Mouse (Mus musculus) liver, embryonic 11.5 days (tissue): Measurements from ENCODE around the gene Lsm7. TPM values are rescaled to one million over a fixed set of nuclear protein-coding genes. Genes with fewer than 3 reads are reported as not detected.

Experiments
- ATAC-seq: fragments of 200-750 bp; cut with Nextera tagmentation; replicated peaks from 2 replicates; pipeline ENCODE4 v1.8.0; 2017; ENCODE audit warnings: moderate number of reproducible peaks, mild to moderate bottlenecking, moderate TSS enrichment, moderate library complexity; ENCODE audit not compliant: low FRiP score
- DNase-seq: peaks from one replicate; pipeline ENCODE4 v3.0.0-alpha.2; 2017; ENCODE audit warnings: low spot score
- H3K27ac ChIP-seq: fragments of 300-500 bp; sonication (generic); 2 replicates; pipeline ENCODE4 v1.5.1; 2014; ENCODE audit warnings: mild to moderate bottlenecking, low read depth, low read length, control low read depth
- H3K27me3 ChIP-seq: fragments of 300-500 bp; sonication (generic); replicated peaks from 2 replicates; pipeline ENCODE4 v1.6.1; 2014; ENCODE audit warnings: low read length, mixed read lengths; ENCODE audit not compliant: control insufficient read depth, insufficient read depth
- H3K36me3 ChIP-seq: fragments of 300-500 bp; sonication (generic); 2 replicates; pipeline ENCODE4 v1.6.1; 2014; ENCODE audit warnings: mild to moderate bottlenecking, low read length, moderate library complexity, mixed read lengths; ENCODE audit not compliant: control insufficient read depth, insufficient read depth
- H3K4me1 ChIP-seq: fragments of 300-500 bp; sonication (generic); replicated peaks from 2 replicates; pipeline ENCODE4 v1.6.1; 2014; ENCODE audit warnings: low read length, mixed read lengths; ENCODE audit not compliant: control insufficient read depth, insufficient read depth
- H3K4me2 ChIP-seq: fragments of 300-500 bp; sonication (generic); 2 replicates; pipeline ENCODE4 v1.6.1; 2014; ENCODE audit warnings: mild to moderate bottlenecking, control low read depth, moderate library complexity
- H3K4me3 ChIP-seq: fragments of 300-500 bp; sonication (generic); 2 replicates; pipeline ENCODE4 v1.5.1; 2014; ENCODE audit warnings: low read depth, low read length, control low read depth
- H3K9ac ChIP-seq: fragments of 300-500 bp; sonication (generic); 2 replicates; pipeline ENCODE4 v1.6.1; 2014; ENCODE audit warnings: low read depth, low read length, control low read depth
- H3K9me3 ChIP-seq: fragments of 300-500 bp; sonication (generic); 2 replicates; pipeline ENCODE4 v1.6.1; 2016; ENCODE audit warnings: low read length, inconsistent platforms, mixed read lengths; ENCODE audit not compliant: control insufficient read depth
- WGBS: fragments of 180-500 bp; shearing (Covaris S2); extraction: QIAGEN DNeasy Blood & Tissue Kit; methylation state at CpG from one replicate; pipeline ENCODE4 v1.1.7; 2014; 5-methylcytosine and 5-hydroxymethylcytosine counted together
- polyA plus RNA-seq: library from polyadenylated mRNA; unstranded; fragments of >200 nt; fragmentation: Nextera tagmentation; extraction: Ambion mirVana; gene quantifications from 2 replicates; pipeline ENCODE4 v1.2.1, GENCODE M21; 2014

Gene Lsm7
- 403 and 453 TPM in 2 replicates for polyA plus RNA-seq

DNA sequence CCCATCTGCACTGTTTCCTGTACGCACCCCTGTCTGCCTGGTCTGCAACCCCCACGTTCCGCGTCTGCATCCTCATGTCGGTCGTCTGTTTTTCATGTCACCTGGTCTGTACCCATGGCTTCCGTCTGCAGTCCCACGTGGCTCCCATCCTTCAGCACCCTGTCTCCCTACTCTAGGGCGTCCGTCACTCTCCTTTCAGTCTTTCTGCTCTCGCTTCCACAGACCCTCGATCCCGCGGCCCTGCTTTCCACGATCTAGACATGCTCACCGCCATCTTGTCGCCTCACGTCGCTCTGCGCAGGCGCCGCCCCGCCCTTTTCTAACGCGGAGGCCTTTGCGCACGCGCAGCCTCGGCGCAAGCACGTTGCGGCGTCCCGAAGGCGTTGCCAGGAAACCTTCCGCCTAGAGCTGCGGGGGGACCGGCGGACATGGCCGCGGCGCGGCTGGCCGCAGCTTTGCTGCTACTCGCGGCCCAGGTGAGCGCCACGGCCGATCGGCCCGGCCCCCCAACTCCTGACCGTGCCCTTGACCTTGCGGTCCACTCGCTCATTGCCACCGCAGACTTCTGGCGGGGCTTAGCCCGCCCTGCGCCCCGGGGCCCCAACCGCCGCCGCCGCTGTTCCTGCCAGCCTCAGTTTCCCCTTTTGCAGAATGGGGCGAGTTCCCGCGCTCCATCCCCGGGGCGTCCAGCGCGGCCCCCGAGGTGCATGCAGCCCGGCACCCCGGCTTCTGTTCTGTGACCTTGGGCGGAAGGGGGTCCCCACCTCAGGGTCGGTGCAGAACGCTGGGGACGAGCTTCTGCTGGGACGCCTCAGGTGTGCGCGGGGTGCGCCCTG is at the start of gene Lsm7, which contains the start of gene Sppl2b:
TSS of gene Lsm7 (minus strand) at position 297 of the 836 bp plus-strand sequence.
TSS of gene Sppl2b (plus strand) at position 363 of the 836 bp plus-strand sequence.
- ATAC-seq, result peak; percentile 56
- H3K27me3 ChIP-seq, result no peaks in the 10 kb centered on the region
- peaks cover 41% of the 10 kb centered on the region for H3K4me1 ChIP-seq
- H3K9ac ChIP-seq, result peak within 1 kb of the TSS; percentile 96
- H3K9me3 ChIP-seq, result no peaks in the 10 kb centered on the region
- peak; percentile 97 for DNase-seq
- H3K36me3 ChIP-seq, result peaks cover 16% of the 10 kb centered on the region
- H3K4me3 ChIP-seq, result peak within 1 kb of the TSS; percentile 96
- WGBS, result under 1% methylated on average over 81 of the region's 81 CpGs
- H3K27ac ChIP-seq, result peak within 1 kb of the TSS; percentile 96
- peak within 1 kb of the TSS; percentile 90 for H3K4me2 ChIP-seq

DNA sequence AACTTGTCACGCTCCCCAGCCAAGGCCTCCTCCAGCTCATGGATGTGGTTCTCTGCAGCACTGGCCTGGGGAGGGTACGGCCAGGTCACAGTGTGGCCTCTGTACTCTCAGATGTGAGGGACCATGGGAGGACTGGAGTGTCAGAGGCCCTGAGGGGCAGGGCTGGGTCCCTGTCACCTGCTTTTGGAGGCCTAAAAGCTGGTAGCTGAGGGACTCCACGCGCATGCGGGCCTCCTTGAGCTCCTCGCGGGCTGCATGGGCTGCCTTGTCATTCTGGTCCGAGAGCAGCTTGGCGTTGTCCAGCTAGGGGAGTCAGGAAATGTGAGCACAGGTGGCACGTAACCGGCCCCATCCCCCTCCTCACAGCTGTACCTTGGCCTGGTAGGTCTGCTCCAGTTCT is 49.7 kb upstream of the Lsm7 start:
- H3K4me2 ChIP-seq, result no peak overlapping the region
- no peak for DNase-seq
- H3K4me1 ChIP-seq, result peaks cover 7% of the 10 kb centered on the region
- no peak overlapping the region for H3K4me3 ChIP-seq
- no peak for ATAC-seq
- no peak overlapping the region for H3K27ac ChIP-seq
- no peak overlapping the region for H3K9ac ChIP-seq
- 93% methylated on average over 11 of the region's 11 CpGs for WGBS
- no peaks in the 10 kb centered on the region for H3K9me3 ChIP-seq
- peaks cover 44% of the 10 kb centered on the region for H3K36me3 ChIP-seq
- H3K27me3 ChIP-seq, result no peaks in the 10 kb centered on the region

GRCm38 (mm10) chr10:80904004-80904693 is 49.1 kb upstream of the Lsm7 start:
- Histone ChIP-seq H3K4me1 (peaks cover 12% of the 10 kb centered on the region), H3K36me3 (peaks cover 40% of the 10 kb centered on the region), H3K27ac (no peak overlapping the region), H3K27me3 (no peaks in the 10 kb centered on the region), H3K9ac (no peak overlapping the region), H3K4me2 (no peak overlapping the region), H3K4me3 (no peak overlapping the region), H3K9me3 (no peaks in the 10 kb centered on the region)
- DNase-seq, result no peak
- no peak for ATAC-seq
- 91% methylated on average over 28 of the region's 28 CpGs for WGBS

- ATAC-seq, result no peak
- no peak for DNase-seq
- H3K9me3 ChIP-seq, result no peaks in the 10 kb centered on the region
- no peak overlapping the region for H3K9ac ChIP-seq
- no peak overlapping the region for H3K4me2 ChIP-seq
- 86% methylated on average over 10 of the region's 10 CpGs for whole genome bisulfite sequencing
- H3K27me3 ChIP-seq, result no peaks in the 10 kb centered on the region
- H3K36me3 ChIP-seq, result peaks cover 44% of the 10 kb centered on the region
- no peak overlapping the region for H3K27ac ChIP-seq
- H3K4me3 ChIP-seq, result no peak overlapping the region
- H3K4me1 ChIP-seq, result peaks cover 20% of the 10 kb centered on the region
Observed at GRCm38 (mm10) chr10:80903282-80903681, 48.3 kb upstream of the Lsm7 start.

DNA sequence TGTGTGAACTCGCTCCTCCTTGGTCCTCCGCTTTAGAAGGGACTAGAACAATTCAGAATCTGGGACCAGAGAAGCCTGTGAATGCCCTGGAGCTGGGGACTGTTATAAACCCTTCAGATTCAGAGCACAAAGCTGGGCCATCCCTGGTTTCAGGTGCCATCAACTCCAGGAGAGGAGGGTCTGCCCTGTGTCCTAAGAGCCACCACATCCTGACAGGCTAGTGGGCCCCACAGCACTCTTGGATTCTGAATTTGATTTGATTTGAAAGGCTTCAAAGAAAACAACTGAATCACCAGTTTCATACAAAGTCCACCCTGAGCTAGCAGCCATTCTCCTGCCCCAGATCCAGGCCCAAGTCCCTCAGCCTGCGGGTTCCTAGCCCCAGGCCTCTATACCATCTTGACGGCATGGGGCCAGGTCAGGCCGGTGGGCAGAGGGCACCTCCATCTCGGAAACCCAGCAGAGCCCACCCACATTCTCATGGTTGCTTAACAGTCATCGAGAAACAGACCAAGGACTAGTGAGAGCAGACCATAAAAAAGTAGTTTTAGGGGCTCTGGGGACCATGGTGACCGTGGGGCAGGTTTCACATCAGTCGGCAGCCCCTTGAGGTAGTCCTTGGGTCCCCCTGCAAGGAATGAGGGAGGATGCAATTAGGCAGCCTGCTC is 47.4 kb upstream of the Lsm7 start:
- no peak overlapping the region for H3K4me3 ChIP-seq
- ATAC-seq, result no peak
- no peak overlapping the region for H3K9ac ChIP-seq
- H3K27ac ChIP-seq, result no peak overlapping the region
- no peak overlapping the region for H3K4me2 ChIP-seq
- H3K9me3 ChIP-seq, result no peaks in the 10 kb centered on the region
- H3K4me1 ChIP-seq, result peaks cover 28% of the 10 kb centered on the region
- no peak for DNase-seq
- H3K27me3 ChIP-seq, result no peaks in the 10 kb centered on the region
- WGBS, result 94% methylated on average over 9 of the region's 9 CpGs
- peaks cover 41% of the 10 kb centered on the region for H3K36me3 ChIP-seq

GRCm38 (mm10) chr10:80901409-80902272 is 46.6 kb upstream of the Lsm7 start:
- H3K4me1 ChIP-seq, result peaks cover 28% of the 10 kb centered on the region
- peak overlapping the region; percentile 51 for H3K4me2 ChIP-seq
- peak overlapping the region; percentile 86; the same call in 1 of the 2 replicates for H3K4me3 ChIP-seq
- H3K27ac ChIP-seq, result no peak overlapping the region
- peaks cover 38% of the 10 kb centered on the region for H3K36me3 ChIP-seq
- ATAC-seq (no peak), DNase-seq (no peak)
- no peaks in the 10 kb centered on the region for H3K27me3 ChIP-seq
- H3K9ac ChIP-seq, result peak overlapping the region; percentile 39; the same call in 1 of the 2 replicates
- WGBS, result 90% methylated on average over 19 of the region's 19 CpGs
- no peaks in the 10 kb centered on the region for H3K9me3 ChIP-seq

DNA sequence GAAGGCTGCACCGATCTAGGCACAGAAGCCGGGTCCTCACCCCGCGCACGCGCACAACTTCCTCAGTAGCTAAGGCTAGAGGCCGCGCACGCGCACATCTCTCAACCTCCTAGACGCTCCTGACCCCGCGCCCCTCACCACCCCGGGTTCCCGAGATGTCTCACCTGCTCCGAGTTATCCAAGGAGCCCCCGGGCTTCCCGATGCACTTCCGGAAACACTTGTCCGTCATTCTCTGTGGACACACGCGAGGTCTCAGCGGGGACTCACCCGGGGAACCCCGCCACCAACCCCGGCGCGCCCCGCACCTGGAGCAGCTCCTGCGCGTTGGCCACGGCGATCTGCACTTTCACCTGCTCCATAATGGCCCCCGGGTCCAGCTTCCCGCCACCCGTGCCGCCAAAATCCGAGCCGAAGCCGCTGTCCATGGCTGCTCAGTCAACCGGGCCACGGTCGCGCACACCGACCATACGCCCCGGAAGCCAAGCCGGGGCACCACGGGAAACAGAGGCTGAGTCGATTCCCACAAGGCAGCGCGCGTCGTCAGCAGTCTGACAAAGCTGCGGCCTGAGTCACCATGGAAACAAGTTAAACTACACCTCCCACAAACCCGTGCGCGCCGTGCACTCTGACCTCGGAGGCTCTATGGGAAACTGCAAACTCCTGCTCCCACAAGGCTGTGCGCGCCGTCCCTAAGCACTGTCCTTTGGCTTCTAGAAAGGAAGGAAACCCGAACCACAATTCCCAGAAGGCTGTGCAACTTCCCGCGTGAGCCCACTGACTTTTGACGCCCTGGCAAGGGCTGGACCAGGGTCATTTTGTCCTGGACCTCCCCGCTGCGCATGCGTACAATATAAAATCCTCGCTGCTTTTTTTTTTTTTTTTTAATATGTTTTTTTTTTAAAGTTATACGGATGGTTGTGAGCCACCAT is 45.6 kb upstream of the Lsm7 start, which contains the start of gene Timm13:
TSS of gene Timm13 (minus strand) at position 652 of the 930 bp plus-strand sequence.
- ATAC-seq (peak; percentile 92), DNase-seq (peak; percentile 98)
- H3K9me3 ChIP-seq, result no peaks in the 10 kb centered on the region
- H3K27ac ChIP-seq, result peak within 1 kb of the TSS; percentile 78
- H3K9ac ChIP-seq, result peak within 1 kb of the TSS; percentile 84
- under 1% methylated on average over 72 of the region's 72 CpGs for WGBS
- peaks cover 32% of the 10 kb centered on the region for H3K36me3 ChIP-seq
- peaks cover 28% of the 10 kb centered on the region for H3K4me1 ChIP-seq
- peak within 1 kb of the TSS; percentile 99 for H3K4me2 ChIP-seq
- H3K27me3 ChIP-seq, result no peaks in the 10 kb centered on the region
- peak within 1 kb of the TSS; percentile 86 for H3K4me3 ChIP-seq
